Mouse (Mus musculus): ENCODE data around the gene Hnf4a.

Gene Hnf4a

GRCm38 (mm10) chr2:163548822-163549221 lies 42.2 kb downstream of the Hnf4a start:
- DNase-seq (ENCODE audit: low spot score in 2 of 2): no peak

GRCm38 (mm10) chr2:163549786-163550185 lies 43.2 kb downstream of the Hnf4a start:
- no peak for DNase-seq (ENCODE audit: low spot score in 2 of 2)

GRCm38 (mm10) chr2:163552518-163552929 lies 45.9 kb downstream of the Hnf4a start:
- no peak for DNase-seq (ENCODE audit: low spot score in 2 of 2)

- no peak for DNase-seq (ENCODE audit: low spot score in 2 of 2)
These were observed 47.9 kb downstream of the Hnf4a start for GRCm38 (mm10) chr2:163554425-163554982.

- no peak for DNase-seq (ENCODE audit: low spot score in 2 of 2)
These were observed 48.4 kb downstream of the Hnf4a start for GRCm38 (mm10) chr2:163554996-163555395.

GRCm38 (mm10) chr2:163555417-163555816 lies 48.8 kb downstream of the Hnf4a start:
- no peak for DNase-seq (ENCODE audit: low spot score in 2 of 2)

- DNase-seq (ENCODE audit: low spot score in 2 of 2): no peak
These were observed 51.9 kb downstream of the Hnf4a start for GRCm38 (mm10) chr2:163558548-163558947.

- no peak for DNase-seq (ENCODE audit: low spot score in 2 of 2)
These were observed 52.6 kb downstream of the Hnf4a start for GRCm38 (mm10) chr2:163559236-163559635.

GRCm38 (mm10) chr2:163560247-163560646 lies 53.6 kb downstream of the Hnf4a start:
- DNase-seq (ENCODE audit: low spot score in 2 of 2): no peak

GRCm38 (mm10) chr2:163561258-163561948 lies 54.8 kb downstream of the Hnf4a start:
- DNase-seq (ENCODE audit: low spot score in 2 of 2): no peak

- DNase-seq (ENCODE audit: low spot score in 2 of 2): no peak
These were observed 58.0 kb downstream of the Hnf4a start for GRCm38 (mm10) chr2:163564646-163565045.

- DNase-seq (ENCODE audit: low spot score in 2 of 2): no peak
These were observed 67.7 kb downstream of the Hnf4a start for GRCm38 (mm10) chr2:163574321-163574720.

- DNase-seq (ENCODE audit: low spot score in 2 of 2): no peak
These were observed 68.6 kb downstream of the Hnf4a start for GRCm38 (mm10) chr2:163575248-163575647.

- no peak for DNase-seq (ENCODE audit: low spot score in 2 of 2)
These were observed 71.4 kb downstream of the Hnf4a start for GRCm38 (mm10) chr2:163577986-163578385.

GRCm38 (mm10) chr2:163580069-163580945 lies 73.7 kb downstream of the Hnf4a start:
- no peak for DNase-seq (ENCODE audit: low spot score in 2 of 2)

- no peak for DNase-seq (ENCODE audit: low spot score in 2 of 2)
These were observed 76.8 kb downstream of the Hnf4a start for GRCm38 (mm10) chr2:163583226-163584087.

GRCm38 (mm10) chr2:163584088-163584426 lies 77.4 kb downstream of the Hnf4a start:
- DNase-seq (ENCODE audit: low spot score in 2 of 2): no peak

GRCm38 (mm10) chr2:163586384-163587261 lies 80.0 kb downstream of the Hnf4a start:
- DNase-seq (ENCODE audit: low spot score in 2 of 2): no peak

GRCm38 (mm10) chr2:163587506-163587905 lies 80.9 kb downstream of the Hnf4a start:
- DNase-seq (ENCODE audit: low spot score in 2 of 2): no peak

GRCm38 (mm10) chr2:163590211-163590610 lies 83.6 kb downstream of the Hnf4a start:
- DNase-seq (ENCODE audit: low spot score in 2 of 2): no peak

GRCm38 (mm10) chr2:163590996-163591395 lies 84.4 kb downstream of the Hnf4a start:
- no peak for DNase-seq (ENCODE audit: low spot score in 2 of 2)

Data from right cerebral cortex, postnatal 36 days (tissue).